Mouse (Mus musculus) cerebellum, adult 2 months (tissue): Measurements from ENCODE around the gene Ddr1.

Experiments
- CTCF ChIP-seq: fragments of 200-500 bp; IDR thresholded peaks from 2 replicates; pipeline ENCODE4 v1.5.1; 2011; ENCODE audit warnings: low read depth, mild to moderate bottlenecking, control low read depth, low read length, moderate library complexity, borderline replicate concordance; ENCODE audit not compliant: insufficient read depth
- POLR2A ChIP-seq: fragments of 200-500 bp; IDR thresholded peaks from 2 replicates; pipeline ENCODE4 v1.6.1; 2011; ENCODE audit warnings: low read length, control low read depth, borderline replicate concordance; ENCODE audit not compliant: insufficient read depth

DNA sequence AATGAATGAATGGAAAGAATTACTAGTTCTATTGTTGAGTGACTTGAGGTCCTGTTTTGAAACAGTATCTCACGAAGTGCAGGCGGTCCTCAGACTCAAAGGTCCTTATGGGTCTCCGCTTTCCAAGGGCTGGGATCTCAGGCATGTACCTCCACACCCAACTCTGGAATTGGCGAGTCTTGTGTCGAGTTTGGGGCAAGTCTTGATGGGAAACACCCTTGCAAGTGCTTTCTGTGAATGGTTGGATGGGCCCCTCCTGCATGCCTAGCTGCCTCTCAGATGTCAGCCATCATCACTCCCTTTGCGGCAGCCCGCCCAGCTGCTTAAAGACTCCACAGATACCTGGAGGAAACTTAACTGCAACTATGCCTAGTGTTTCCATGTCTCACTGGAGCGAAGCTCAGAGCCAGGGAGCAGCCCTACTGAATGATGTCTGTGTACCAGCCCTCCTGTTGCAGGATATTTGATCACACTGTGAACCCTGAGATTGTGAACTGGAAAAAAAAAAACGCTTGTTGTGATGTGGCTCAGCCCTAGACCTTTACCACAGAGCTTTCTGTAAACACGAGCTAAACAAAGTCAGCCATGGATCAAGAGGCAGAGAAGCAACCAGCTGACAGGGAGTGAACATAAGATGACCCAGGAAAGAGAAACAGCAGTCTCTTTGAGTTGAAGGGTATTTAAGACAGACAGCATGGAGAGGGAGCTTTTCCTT, 27.2 kb upstream of the Ddr1 start:
- no peak for TF ChIP-seq CTCF
- TF ChIP-seq POLR2A: no peak
